Mouse (Mus musculus) urinary bladder, adult 2 months (tissue): ENCODE data around the gene Adam19. TPM values are rescaled to one million over a fixed set of nuclear protein-coding genes. Genes with fewer than 3 reads are reported as not detected.

Experiments used
- DNase-seq: peaks from one replicate; pipeline ENCODE4 v3.0.0; 2022; ENCODE audit warnings: low spot score
- polyA plus RNA-seq: library from polyadenylated mRNA; depleted of rRNA; stranded (reverse); fragments of >200 nt; gene quantifications from 2 replicates; pipeline ENCODE4 v1.2.3, GENCODE M21; 2012

The Adam19 gene
- polyA plus RNA-seq, 1 experiment: 18.0 TPM

DNA sequence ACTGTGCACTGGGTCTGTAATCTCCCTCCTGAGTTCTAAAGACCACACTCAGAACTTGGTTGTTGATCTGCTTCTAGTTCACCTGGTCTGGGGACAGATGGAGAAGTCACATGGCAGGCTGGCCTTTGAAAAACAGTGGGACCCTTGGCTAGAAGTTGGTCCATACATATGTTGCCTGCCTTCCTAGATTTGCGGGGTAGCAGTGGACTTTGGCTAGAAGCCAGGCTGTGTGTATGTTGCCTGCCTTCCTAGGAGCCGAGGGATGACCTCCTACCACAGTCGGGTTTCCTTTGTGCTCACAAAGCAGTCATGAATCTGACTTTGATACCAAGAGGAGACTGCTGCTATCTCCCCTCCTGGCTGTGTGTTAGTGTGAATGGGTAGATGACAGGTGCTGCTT lies 41.3 kb downstream of the Adam19 start:
- DNase-seq: no peak

DNA sequence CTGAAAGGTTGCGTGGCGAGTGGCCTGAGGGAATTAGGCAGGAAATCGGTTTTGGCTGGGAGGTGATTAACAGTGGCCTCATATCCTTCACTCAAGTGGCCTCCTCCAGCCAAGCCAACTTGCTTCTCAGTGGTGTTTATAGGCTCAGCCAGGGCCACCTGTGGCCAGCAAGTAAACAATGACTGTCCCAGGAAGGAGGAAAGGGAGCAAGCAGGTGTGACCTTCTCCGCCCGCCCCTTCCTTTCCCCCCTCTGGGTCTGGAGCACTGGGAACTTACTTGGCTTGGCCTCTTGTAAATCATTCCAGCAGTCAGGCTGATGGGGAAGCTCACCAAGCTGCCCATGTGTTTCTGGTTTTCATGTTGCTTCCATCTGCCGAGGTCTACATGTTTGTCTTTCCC lies 46.3 kb downstream of the Adam19 start:
- DNase-seq: no peak

DNA sequence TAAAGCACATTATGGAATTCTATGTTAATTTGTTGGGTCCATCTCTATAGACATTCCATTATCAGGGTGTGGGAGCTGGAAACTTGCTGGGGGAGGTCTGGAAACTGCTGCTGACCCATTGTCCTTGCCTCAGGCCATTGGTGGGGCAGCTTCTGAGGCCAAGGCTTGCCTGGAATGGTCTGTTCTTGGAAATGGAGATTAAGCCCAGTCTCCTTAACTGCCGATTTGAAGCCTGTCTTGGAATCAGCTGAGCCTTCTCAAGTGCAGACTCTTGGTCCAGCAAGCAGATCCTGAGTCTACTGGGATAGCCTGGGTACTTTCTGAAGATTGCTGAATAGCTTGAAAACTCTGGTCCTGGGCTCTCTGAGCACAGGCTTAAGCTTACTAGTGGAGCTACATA lies 51.3 kb downstream of the Adam19 start:
- DNase-seq: no peak

DNA sequence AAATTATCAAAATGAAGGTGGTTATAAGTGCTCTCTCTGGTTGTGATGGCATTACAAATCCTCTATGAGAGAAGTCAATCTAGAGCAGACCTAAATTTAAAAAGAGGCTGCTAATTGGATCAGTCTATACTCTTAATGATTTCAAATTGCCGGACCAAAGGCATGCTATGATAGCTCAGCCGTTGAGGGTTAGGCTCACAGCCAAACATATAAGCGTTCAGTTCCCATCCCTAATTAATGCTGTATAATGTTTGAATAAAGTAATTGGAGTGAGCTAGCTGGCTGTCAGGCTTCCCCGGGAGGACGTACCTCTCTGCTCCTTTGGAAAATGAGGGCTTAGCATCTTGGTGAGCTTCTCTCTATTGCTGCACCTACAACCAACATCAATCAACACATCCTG lies 53.4 kb downstream of the Adam19 start:
- DNase-seq: no peak

DNA sequence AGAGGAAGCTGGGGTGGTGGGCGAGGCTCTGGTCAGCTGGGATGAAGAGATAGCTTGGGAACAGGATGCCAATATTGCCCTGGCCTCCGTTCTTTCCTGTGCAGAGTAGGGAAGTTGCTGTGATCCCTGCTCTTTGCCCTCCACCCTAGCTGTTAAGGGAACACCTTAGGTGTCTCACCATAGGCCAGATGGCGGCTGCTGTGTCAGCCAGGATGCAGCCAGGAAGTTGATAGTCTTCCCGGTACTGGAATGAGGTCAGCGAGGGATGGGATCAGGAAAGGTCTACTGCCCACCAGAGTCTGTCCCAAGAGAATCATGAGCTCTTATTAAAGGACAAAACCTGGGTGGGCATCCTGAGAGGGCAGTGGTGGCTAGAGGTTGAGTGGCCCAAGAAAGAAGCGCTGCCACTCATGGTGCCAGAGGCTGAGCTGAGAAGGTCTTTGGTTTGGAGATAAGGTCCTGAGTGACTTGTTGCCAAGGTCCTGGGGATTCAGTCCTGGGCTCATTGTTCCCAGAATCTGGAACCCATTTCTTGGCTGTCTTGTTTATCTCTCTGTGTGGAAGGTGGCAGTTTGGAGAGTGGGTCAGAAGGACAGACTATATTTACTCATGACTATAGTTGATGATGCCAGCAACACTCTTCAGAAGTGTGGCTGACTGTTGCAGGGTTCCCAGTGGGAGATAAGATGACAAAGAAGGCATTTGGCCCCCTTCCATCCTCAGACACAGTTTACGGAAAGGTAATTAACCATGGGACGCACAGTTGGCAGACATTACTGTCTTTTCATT lies 54.6 kb downstream of the Adam19 start:
- DNase-seq: no peak

DNA sequence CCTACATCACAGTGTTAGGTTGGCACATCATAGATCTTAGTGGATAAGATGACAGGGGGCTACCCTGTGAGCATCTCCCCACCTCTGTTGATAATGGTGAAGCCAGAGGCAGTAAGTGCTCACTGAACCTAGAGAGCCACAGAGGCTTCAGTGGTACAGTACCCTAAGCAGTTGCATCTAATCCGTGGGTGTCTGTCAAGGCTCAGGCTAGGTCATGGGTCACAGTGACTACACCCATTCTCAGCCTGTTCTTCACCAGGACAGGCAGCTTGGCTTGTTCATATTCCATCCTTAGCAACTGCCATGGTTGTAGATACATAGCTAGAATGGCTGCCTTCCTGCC lies 55.1 kb downstream of the Adam19 start:
- DNase-seq: no peak

DNA sequence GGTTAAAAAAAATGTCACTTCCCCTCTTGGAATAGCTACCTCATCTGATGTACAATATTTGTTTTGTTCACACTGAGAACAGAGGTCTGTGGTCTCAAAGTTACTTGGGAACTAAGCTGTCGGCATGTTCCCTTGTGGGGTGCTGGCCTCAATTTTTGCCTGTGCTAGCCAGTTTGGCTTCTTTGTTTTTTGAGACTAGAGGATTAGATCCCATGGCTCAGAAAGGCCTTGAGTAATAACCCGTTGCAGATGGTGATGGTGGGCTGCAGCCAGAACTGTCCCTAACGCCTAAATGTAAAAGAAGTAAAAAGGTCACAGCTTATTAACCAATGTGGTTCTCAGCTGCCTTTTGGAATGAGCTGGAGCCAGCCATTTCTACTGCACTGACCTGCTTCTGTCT lies 57.4 kb downstream of the Adam19 start:
- DNase-seq: no peak

DNA sequence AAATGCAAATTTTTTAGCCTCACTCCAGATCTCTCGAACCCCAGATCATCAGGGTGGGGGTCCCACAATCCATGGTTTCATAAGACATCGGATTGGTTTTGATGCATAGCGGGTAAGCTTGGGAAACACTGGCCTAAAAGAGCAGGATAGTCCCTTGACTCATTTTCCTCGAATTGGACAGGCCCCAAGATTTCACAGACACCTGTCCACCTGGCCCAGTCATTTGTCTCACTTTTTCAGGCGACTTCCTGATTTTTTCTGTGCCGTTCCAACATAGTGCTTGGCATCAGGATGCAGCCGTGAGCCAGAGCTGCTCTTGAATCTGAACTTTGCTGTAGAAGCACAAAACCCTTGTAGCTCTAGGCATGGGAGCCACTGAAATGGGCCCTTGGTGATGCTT lies 58.4 kb downstream of the Adam19 start:
- no peak for DNase-seq

DNA sequence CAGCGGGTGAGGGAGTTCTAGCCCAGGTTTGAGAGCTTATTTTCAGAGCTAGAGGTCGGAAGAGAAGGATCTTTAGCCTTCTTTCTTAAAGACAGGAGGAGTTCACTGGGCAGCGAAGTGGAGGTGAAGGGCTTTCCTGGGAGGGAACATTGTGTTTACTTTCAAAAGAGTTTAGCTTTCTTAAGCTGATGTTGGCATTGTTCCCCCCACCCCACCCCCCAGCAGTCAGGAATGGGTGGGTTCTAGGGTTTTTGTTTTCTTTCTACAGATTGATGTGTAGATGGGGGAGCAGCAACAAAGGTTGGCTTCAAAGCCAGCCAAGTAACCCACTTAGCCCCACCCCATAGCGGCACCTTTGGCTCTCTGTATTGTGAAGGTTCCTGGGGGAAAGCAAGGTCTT lies 59.2 kb downstream of the Adam19 start:
- DNase-seq: no peak

DNA sequence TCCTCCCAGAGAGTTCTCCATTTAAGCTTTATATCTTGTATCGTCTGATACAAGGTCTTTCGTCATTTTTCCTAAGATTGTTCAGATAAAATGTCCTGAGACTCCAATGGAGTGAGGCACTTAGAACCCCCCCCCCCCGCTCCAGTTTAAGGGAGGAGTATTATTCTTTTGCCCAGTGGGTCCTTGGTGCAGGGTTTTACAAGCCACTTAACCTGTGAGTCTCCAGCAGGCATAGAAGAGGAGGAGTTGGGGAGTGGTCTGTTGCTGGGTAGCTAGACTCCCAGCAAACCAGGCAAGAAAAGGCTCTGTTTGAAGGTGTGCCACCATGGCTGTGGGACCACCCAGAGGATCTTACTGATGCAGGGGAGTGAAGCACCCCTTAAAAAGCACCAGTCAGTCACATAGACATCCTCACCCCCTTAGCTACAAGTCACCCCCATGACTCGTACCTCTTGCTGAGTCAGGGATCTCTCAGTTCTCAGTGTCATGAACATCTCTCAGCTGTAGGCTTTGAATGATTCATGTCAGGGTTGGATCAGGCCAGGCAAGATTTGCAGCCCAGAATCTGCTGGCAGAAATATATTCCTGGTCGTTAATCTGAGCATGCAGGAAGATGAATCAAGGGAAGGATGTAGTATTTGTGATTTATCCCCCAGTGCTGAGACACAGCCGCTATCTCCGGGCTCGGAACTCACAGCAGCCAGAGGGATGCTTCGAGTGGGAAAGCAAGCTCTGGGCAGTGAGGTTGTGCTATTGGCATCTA lies 59.8 kb downstream of the Adam19 start:
- no peak for DNase-seq

DNA sequence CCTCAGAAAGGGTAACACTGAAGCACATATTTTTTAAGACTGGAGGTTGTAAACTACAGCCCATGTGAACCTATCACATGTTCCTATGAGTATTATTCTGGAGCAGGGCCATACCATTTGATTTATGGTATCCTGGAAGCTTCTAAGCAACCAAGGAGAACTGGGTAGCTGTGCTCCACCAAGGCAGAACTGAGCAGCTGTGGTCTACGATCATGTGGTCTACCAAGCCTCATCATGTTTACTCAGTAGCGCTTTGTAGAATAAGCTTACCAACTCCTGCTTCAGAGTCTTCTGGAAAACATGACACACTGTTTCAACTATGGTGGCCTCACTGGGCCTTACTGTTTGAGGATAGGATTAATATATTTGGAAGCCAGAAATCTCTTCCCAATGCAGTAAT lies 60.7 kb downstream of the Adam19 start:
- DNase-seq: no peak

DNA sequence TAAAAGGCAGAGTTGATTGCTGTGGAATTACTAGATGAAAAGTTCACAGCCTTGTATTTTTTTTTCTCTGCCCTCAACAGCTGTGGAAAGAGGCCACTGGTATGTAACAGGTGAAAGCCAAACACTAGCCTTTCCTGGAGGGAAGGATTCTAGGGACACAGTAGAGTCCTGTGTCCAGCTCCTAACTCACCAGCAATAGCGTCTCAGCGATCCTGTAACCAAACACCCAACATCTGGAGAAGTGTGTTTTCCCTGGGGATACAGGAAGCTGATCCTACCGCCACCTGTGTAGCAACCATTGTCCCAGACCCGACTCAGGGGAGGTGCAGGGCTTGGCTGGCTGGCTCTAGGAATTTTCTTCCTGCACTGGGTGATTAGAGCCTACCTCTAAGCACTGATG lies 63.8 kb downstream of the Adam19 start:
- no peak for DNase-seq

DNA sequence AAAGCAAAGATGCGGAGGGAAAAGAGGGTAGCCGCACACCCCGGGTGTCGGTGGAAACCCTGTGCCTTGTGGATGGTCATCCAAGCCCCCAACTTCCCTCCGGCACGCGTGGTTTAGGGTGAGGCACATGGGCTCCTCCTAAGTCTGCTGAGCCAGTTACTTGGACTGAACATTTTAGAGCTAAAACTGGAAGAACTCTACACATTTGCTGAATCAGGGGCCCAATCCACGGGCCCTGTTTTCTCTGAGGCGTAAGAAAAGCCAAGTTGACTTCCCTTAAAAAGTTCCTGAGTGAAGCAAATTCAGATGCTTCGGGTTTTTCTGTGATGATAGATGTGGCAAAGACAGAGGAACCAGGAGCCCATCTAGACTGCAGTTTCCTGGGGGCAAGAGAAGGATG lies 64.3 kb downstream of the Adam19 start:
- DNase-seq: no peak

DNA sequence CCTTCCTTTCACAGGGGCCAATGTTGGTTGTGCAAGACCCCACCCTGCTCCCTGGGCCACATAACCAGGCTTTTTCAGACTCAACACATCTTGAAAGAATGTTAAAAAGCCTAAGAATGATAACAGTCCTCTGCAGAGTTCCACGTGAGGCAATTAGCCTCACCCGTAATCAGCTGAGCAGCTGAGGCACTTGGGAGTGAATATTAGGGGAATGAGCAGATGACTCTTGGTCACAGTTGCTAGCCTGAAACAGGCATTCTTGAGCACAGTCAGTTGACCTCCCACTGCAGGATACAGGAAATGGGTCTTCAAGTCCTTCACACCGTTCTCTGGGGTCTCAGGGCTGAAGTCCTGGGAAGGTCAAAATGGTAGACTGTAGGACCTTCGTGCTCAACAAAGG lies 65.9 kb downstream of the Adam19 start:
- DNase-seq: no peak

DNA sequence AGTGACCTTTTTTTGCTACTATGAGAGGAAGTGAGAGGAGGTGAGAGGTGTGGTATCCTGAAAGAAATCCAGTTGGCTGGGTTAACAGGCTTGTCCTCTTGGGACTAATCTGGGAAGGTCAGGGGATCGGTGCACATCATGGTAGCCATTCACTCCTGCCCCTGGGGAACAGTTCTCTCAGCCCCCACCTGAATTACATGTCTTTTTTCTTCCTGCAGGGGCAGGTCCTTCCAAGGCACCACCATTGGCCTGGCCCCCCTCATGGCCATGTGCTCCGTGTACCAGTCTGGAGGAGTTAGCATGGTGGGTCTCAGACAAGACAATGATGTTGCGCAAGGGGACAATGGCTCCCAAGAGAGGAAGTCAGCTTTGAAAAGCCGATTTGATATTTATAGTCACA lies 67.1 kb downstream of the Adam19 start:
- no peak for DNase-seq

DNA sequence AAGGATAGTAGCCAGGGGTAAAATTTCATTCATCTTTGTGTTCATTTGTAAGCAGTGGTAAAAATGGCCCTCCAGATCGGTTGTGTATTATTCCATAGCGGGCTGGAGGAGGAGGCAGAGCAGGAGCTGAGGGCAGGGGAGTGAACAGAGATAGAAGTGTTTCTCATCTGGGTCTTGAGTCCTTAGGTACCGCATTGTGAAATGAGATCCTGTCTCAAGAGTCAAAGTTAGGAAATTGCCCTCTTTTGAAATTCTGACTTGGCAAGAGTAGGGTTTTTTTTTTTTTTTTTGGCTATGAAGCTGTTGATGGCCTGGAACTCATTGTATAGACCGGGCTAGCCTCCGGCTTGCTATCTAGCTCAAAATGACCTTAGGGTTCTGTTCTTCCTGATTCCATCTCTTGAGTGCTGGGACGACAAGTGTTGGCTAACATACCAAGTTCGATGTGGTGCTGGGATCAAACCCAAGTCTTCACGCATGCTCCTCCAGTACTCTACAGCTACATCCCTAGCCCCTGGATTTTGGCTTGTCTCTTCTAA lies 67.6 kb downstream of the Adam19 start:
- DNase-seq: no peak

DNA sequence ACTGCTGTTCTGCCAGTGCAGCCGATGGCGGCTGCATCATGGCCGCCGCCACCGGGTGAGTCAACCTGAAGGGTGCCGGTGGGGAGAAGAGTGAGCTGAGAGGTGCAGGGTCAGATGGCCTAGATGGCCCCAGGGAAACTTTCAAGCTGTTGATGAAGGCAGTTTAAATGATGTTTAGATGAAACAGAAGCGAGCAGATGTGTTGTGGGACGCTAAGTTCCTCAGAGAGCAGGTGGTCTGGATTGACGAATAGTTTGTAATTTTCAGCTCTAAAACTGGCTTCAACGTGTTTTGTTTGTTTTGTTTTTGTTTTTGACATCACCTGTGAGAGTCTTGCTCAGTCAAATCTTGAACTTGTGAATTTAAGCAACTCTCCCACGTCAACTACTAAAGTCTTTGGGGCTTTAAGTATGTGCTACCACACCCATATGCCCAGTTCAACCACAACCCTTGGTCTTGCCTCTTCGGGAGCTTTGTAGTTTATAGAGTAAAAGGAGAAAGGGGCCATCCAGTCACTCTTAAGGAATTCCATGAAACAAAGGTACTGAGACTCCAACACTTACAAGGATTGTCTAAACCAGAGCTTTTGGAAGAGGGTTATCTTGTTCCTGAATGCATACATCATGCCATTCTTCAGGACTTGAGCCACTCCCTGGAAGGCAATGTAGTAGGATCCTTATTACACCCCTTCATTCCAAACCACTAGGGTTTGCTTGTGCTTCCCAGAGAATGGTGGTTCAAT lies 69.5 kb downstream of the Adam19 start:
- no peak for DNase-seq

DNA sequence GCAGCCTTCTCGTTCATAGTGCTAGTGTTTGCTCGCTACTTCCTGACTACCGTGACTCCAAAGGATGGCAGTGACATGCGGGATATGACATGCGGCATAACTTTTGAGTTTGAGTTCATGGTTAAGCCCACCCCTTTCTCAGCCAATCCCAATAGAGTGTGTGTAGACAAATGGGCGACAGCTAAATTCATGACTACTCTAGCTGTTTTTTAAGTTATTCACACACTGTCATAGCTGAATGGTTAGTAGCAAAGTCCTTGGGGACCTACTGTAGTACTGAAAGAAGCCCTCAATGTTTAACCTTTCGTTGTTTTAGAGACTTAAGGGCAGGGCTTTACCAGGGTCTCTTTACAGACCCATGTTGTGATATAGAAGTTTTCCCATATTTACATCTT lies 70.0 kb downstream of the Adam19 start:
- no peak for DNase-seq

DNA sequence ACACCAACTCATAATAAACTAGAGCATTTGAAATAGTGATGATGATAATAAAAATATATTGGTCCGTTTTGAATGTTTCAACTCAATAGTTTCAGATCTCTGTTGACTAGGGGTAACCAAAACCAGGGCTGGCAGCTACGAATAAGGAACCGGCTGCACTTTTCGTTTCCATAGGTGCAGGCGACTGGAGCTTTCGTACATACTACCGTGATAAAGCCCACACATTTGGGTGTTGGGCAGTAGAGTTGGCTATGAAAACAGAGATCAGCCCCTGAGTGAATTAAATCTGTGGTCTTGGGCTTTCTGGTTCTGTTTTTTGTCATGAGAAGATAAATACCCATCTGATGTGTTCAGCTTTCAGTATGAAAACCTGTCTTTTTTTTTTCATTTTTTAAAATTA lies 70.5 kb downstream of the Adam19 start:
- no peak for DNase-seq

DNA sequence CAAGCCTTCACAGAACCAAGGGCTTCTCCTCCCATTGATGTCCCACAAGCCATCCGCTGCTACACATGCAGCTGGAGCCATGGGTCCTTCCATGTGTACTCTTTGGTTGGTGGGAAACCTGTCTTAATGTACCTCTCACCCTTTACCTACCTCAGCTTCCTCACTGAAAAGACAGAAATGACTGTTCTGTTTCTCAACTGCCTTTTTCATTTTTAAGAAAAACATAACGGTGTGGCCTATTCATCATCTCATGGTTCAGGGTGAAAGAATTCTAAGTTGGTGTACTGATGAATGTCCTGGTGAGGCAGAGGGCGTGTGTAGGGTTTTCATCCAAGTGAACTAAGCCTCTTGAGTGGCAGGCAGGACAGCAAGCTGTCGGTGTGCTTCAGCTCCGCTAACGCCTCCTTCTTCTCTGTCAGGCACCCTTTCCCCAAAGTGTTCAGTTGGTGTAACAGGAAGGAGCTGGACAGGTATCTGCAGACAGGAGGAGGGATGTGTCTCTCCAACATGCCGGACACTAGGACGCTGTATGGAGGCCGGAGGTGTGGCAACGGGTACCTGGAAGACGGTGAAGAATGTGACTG lies 71.1 kb downstream of the Adam19 start:
- DNase-seq: no peak

DNA sequence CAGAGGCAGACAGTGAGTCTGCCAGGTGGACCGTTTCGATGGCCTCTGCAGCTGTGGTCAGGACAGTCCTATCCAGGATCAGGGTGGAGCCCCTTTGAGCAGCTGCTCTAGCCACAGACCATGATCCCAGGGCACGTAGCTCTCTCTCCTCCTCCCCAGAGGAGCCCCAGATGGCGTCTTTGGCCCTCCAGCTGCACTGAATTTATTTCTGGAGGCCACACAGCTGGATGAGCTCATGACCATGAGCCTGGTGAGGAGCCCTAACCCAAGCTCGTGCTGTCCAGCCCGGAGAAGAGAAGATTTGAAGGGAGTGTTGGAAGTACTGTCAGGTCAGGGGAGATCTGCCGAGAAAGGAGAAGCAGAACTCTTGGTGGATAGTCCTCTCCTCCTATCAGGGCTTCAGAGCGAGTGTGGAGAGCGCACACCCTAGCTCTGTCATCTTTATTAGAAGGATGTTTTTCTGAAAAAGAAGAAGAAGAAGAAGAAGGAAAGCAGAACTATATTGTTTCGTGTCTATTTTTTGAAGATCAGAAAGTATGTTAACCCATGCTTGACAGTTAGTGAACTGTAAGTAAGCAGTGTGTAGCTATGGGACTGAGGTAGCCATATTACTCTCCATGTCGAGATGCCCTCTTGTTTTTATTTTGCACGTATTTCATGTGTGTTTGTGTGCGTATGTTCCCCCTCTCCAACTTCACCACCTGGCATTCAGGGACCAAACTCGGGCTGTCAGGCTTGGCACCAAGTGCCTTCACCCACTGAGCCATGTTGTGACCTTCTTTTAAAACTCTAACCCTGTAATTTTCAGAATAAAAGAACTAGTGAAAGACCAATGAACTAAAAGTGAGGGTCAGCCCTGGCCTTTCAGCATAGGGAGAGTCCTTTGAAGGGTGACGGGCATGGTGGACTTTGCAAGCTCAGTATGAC lies 72.1 kb downstream of the Adam19 start:
- no peak for DNase-seq
